Mouse (Mus musculus) kidney, adult 2 months (tissue): ENCODE measurements around the gene Col13a1. TPM values are rescaled to one million over a fixed set of nuclear protein-coding genes. Genes with fewer than 3 reads are reported as not detected.

Experiments used
- DNase-seq: peaks from one replicate; pipeline ENCODE4 v3.0.0; 2021
- H3K27ac ChIP-seq: fragments of 200-500 bp; 2 replicates; pipeline ENCODE4 v1.5.1; 2012; ENCODE audit warnings: low read depth, low read length, control low read depth, inconsistent platforms; ENCODE audit not compliant: insufficient read depth
- H3K27me3 ChIP-seq: fragments of 200-500 bp; replicated peaks from 2 replicates; pipeline ENCODE4 v1.6.1; 2012; ENCODE audit warnings: mild to moderate bottlenecking, moderate library complexity, low read length, inconsistent platforms; ENCODE audit not compliant: control insufficient read depth, insufficient read depth
- H3K36me3 ChIP-seq: fragments of 200-500 bp; 2 replicates; pipeline ENCODE4 v1.6.1; 2012; ENCODE audit warnings: mild to moderate bottlenecking, moderate library complexity, low read length, inconsistent platforms; ENCODE audit not compliant: control insufficient read depth, insufficient read depth
- H3K4me1 ChIP-seq: fragments of 200-500 bp; 2 replicates; pipeline ENCODE4 v1.6.1; 2011; ENCODE audit warnings: low read length; ENCODE audit not compliant: control insufficient read depth, insufficient read depth
- H3K4me3 ChIP-seq: fragments of 200-500 bp; 2 replicates; pipeline ENCODE4 v1.5.1; 2011; ENCODE audit warnings: mild to moderate bottlenecking, low read depth, low read length, control low read depth; ENCODE audit not compliant: insufficient read depth
- CTCF ChIP-seq: fragments of 200-500 bp; conservative IDR thresholded peaks from 2 replicates; pipeline ENCODE4 v1.5.1; 2011; ENCODE audit warnings: low read depth, mild to moderate bottlenecking, control low read depth, low read length, moderate library complexity, mixed read lengths; ENCODE audit not compliant: insufficient read depth, insufficient read length
- POLR2A ChIP-seq: fragments of 200-500 bp; IDR thresholded peaks from one replicate; pipeline ENCODE4 v1.6.1; 2011; ENCODE audit warnings: low read depth, low read length, control low read depth
- WGBS: fragments of 180-500 bp; shearing (Covaris S2); methylation state at CpG from one replicate; pipeline ENCODE4 v1.1.7; 2018; 5-methylcytosine and 5-hydroxymethylcytosine counted together
- polyA plus RNA-seq: library from polyadenylated mRNA; depleted of rRNA; stranded (reverse); fragments of >200 nt; gene quantifications from 2 replicates; pipeline ENCODE4 v1.2.3, GENCODE M21; 2012

The Col13a1 gene
- polyA plus RNA-seq, 1 experiment, result 0.44 TPM

DNA sequence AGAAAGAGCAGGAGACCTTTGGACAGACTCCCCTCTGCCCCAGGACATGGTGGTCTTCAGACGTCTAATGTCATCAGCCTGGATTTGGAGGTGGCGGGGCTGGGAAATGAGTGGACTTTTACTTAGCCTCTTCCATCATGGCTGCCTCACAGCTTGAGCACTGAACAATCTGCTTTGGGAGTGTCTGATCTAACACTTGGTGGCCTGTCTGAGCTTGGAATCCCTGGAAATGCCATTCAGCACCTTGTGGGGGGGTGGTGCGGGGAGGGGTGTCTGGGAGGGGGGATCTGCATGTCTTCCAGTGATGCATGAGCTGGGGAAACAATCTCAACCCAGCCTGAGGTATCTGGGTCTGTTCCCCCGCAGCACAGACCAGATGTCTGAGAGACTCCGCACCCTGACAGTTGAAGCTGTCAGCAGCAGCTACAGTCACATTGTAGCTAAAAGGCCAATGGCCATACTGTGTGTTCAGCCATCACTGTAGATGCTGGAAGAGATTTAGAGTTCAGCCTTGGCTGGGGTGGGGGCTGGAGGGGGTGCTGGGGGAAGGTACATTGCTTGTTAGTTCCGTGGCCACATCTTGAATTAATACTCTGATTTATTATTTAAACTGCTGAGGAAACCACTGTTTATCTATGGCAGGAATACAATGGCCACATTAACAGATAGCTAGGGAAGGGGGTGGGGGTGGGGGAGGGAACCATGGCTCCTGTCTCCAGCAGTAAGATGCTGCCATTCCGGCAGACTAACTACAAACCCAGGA, 155.8 kb downstream of the Col13a1 start:
- no peaks in the 10 kb centered on the region for H3K36me3 ChIP-seq
- no peak for DNase-seq
- 68% methylated on average over 7 of the region's 7 CpGs for WGBS
- TF ChIP-seq POLR2A (no peak), CTCF (no peak)
- H3K4me1 ChIP-seq, result peaks cover 8% of the 10 kb centered on the region
- no peak overlapping the region for H3K4me3 ChIP-seq
- no peaks in the 10 kb centered on the region for H3K27me3 ChIP-seq
- H3K27ac ChIP-seq, result no peak overlapping the region

DNA sequence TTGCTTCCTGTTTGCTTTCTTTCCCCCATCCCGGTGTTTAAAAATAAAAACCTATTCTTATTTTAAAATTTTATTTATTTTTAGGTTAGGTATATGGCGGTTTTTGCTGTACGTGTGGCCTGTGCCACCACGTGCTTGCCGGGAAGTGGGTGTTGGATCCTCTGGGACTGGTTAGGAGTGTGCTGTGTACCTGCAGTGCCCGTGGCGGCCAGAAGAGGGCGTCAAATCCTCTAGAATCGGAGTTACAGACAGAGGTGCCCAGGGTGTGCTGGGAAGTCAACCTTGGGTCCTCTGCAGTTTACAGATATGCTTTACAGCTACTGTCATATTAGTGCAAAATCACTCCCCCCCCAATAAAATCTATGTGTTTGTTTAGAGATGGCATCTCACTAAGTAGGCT, 158.9 kb downstream of the Col13a1 start:
- no peaks in the 10 kb centered on the region for H3K4me1 ChIP-seq
- H3K27me3 ChIP-seq, result no peaks in the 10 kb centered on the region
- H3K36me3 ChIP-seq, result no peaks in the 10 kb centered on the region
- no peak for DNase-seq
- TF ChIP-seq POLR2A (no peak), CTCF (no peak; the same call in 1 of the 2 replicates)
- 52% methylated on average over 9 of the region's 9 CpGs for WGBS
- no peak overlapping the region for H3K4me3 ChIP-seq
- H3K27ac ChIP-seq, result no peak overlapping the region

GRCm38 (mm10) chr10:61811987-61812386, 166.9 kb downstream of the Col13a1 start:
- Histone ChIP-seq H3K36me3 (no peaks in the 10 kb centered on the region), H3K4me1 (no peaks in the 10 kb centered on the region), H3K4me3 (no peak overlapping the region), H3K27me3 (no peaks in the 10 kb centered on the region), H3K27ac (no peak overlapping the region)
- DNase-seq, result no peak
- 52% methylated on average over 5 of the region's 5 CpGs for WGBS
- TF ChIP-seq CTCF (no peak), POLR2A (no peak)

- H3K4me3 ChIP-seq, result no peak overlapping the region
- WGBS, result 81% methylated on average over 15 of the region's 15 CpGs
- H3K27ac ChIP-seq, result no peak overlapping the region
- TF ChIP-seq CTCF (no peak), POLR2A (no peak)
- no peaks in the 10 kb centered on the region for H3K36me3 ChIP-seq
- H3K27me3 ChIP-seq, result no peaks in the 10 kb centered on the region
- DNase-seq, result no peak
- no peaks in the 10 kb centered on the region for H3K4me1 ChIP-seq
Observed at GRCm38 (mm10) chr10:61798133-61798576, 180.8 kb downstream of the Col13a1 start.

DNA sequence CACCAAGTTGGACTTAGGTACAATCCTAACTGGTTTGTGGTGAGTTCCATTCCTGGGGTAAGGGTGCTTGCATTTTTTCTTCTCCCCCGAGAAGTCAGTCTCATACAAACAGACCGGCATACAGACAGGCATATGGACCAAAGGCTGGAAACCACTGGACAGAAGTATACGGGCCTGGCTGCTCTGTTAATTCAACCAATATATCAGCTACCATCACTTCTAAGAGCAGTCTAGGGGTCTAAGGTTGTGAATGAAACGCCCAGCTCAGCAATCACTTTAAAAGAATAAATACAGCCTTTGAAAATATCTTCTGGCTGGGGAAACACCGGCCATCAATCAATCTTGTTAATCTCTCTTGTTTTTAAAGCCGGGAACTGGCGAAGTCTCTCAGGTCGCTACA, 183.4 kb downstream of the Col13a1 start:
- Histone ChIP-seq H3K27ac (no peak overlapping the region), H3K36me3 (no peaks in the 10 kb centered on the region), H3K4me3 (no peak overlapping the region), H3K4me1 (no peaks in the 10 kb centered on the region), H3K27me3 (no peaks in the 10 kb centered on the region)
- TF ChIP-seq CTCF, result no peak
- TF ChIP-seq POLR2A, result no peak
- 29% methylated on average over 8 of the region's 8 CpGs for WGBS
- no peak for DNase-seq

DNA sequence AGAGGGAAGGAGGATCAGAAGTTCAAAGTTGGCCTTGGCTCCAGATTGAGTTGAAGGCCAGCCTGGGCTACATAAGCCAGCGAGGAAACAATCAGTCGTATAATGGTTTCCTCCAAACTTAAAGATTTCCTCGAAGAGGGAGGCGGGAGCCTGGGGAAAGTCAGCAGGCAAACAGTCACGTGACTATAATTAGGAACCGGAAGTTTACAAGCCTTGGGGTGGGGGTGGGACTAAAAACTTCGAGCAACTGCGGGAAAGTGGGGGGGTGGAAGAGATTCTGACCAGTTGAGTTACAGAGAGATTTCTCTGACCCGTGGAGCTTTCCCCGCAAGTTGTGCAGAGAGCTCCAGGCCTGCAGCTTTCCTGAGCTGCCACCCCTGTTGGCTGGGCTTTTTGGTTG, 183.9 kb downstream of the Col13a1 start:
- no peaks in the 10 kb centered on the region for H3K36me3 ChIP-seq
- no peaks in the 10 kb centered on the region for H3K27me3 ChIP-seq
- no peak overlapping the region for H3K4me3 ChIP-seq
- H3K4me1 ChIP-seq, result no peaks in the 10 kb centered on the region
- TF ChIP-seq POLR2A, result no peak
- no peak for TF ChIP-seq CTCF
- H3K27ac ChIP-seq, result no peak overlapping the region
- no peak for DNase-seq
- 57% methylated on average over 10 of the region's 10 CpGs for WGBS

DNA sequence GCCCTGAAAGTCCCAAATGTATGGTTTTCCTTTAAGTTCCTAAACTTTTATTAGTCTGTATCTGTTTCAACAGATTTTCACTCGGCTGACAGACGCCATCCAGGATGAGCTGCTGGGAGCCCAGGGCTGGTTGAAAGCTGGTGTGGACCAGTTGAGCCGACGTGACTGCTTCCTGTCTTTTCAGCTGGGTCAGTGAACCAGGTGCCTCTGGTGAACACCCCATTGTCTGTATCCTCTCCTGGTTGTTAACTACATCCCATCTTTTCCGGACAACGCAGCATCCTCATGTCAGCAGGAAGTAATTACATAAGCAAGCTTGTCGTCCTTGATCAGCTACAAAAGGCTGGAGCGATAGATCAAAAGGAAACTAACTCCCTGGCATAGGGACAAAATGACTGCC, 185.9 kb downstream of the Col13a1 start:
- no peak for DNase-seq
- TF ChIP-seq POLR2A, result no peak
- TF ChIP-seq CTCF, result no peak
- WGBS, result 54% methylated on average over 8 of the region's 8 CpGs
- Histone ChIP-seq H3K4me1 (no peaks in the 10 kb centered on the region), H3K36me3 (no peaks in the 10 kb centered on the region), H3K27me3 (no peaks in the 10 kb centered on the region), H3K4me3 (no peak overlapping the region), H3K27ac (no peak overlapping the region)
